Mouse (Mus musculus) neural tube, embryonic 14.5 days (tissue): ENCODE data around the gene Elavl1. TPM values are rescaled to one million over a fixed set of nuclear protein-coding genes. Genes with fewer than 3 reads are reported as not detected.

ENCODE experiments used
- polyA plus RNA-seq: library from polyadenylated mRNA; unstranded; fragments of >200 nt; fragmentation: Nextera tagmentation; extraction: Ambion mirVana; gene quantifications from 2 replicates; pipeline ENCODE4 v1.2.1, GENCODE M21; 2014

The Elavl1 gene
- polyA plus RNA-seq, 1 experiment from 2014 or later: 106 TPM

Other genes with a start within 250 kb of the Elavl1 start
- gene Cd209f, start 219.6 kb downstream of the Elavl1 start, polyA plus RNA-seq: not detected in 2 replicates
- not detected in 2 replicates for gene Cd209g, start 191.3 kb downstream of the Elavl1 start, polyA plus RNA-seq
- gene Evi5l, start 158.8 kb downstream of the Elavl1 start, polyA plus RNA-seq: 86.7 and 96.4 TPM in 2 replicates
- 48.5 and 53.3 TPM in 2 replicates for gene Prr36, start 108.0 kb downstream of the Elavl1 start, polyA plus RNA-seq
- 0.07 TPM in 1 of 2 replicates, not detected in the other for gene Lrrc8e, start 98.6 kb downstream of the Elavl1 start, polyA plus RNA-seq
- 17.4 and 22.1 TPM in 2 replicates for gene Map2k7, start 86.7 kb downstream of the Elavl1 start, polyA plus RNA-seq
- gene Gm49320, start 86.5 kb downstream of the Elavl1 start, polyA plus RNA-seq: 0.89 and 1.3 TPM in 2 replicates
- 4.2 and 6.5 TPM in 2 replicates for gene Tgfbr3l, start 77.2 kb downstream of the Elavl1 start, polyA plus RNA-seq
- gene Snapc2, start 72.3 kb downstream of the Elavl1 start, polyA plus RNA-seq: 57.9 and 69.0 TPM in 2 replicates
- gene Ctxn1, start 66.1 kb downstream of the Elavl1 start, polyA plus RNA-seq: 203 and 212 TPM in 2 replicates
- 52.2 and 52.3 TPM in 2 replicates for gene Timm44, start 49.5 kb downstream of the Elavl1 start, polyA plus RNA-seq
- 21.4 and 24.3 TPM in 2 replicates for gene Ccl25, start 203 bp downstream of the Elavl1 start, polyA plus RNA-seq
- 46.2 and 46.5 TPM in 2 replicates for gene Cers4, start 167.6 kb upstream of the Elavl1 start, polyA plus RNA-seq